Mouse (Mus musculus) B cell, adult 67 days (primary cell): Measurements from ENCODE around the gene Atp5c1. TPM values are rescaled to one million over a fixed set of nuclear protein-coding genes. Genes with fewer than 3 reads are reported as not detected.

Experiments used
- total RNA-seq, 2 experiments: library from RNA; stranded (reverse); gene quantifications; 4 replicates each; pipeline ENCODE4 v1.2.4; 2023

Gene Atp5c1
- total RNA-seq = 100 to 1,000 TPM; 109 to 126 TPM

DNA sequence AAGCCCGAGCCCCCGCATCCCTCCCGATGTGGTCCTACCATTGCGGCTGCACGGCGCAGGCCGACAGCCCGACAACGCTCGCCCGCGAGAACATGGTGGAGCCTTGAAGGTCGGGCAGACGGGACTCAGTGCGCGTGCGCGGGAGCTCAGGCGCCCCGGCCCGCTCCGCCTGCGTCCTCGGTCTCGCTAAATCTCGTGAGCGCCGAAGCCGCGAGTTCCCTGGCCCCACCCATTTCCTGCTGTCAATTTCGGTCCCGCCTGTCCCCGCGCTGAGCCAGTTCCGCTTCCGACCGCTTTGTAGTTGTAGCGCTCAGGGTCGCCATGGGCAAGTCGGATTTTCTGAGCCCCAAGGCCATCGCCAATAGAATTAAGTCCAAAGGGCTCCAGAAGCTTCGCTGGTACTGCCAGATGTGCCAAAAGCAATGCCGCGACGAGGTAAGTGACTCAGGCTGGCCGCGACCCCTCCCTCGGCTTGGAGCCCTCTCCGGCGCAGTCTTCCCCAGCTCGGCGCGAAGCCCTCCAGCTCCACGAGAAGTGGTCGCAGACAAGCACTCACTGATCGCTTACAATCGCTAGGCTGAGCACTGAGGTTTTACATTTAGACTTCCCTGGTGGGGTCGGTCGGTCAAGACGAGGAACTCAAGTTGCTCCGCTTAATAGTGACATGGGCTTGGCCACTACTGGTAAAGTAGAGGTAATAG lies at the start of gene Atp5c1, which contains the start of gene Kin:
Gene Atp5c1, minus strand, starts transcription at position 201 of the 701 bp plus-strand sequence.
Gene Kin, plus strand, starts transcription at position 284 of the 701 bp plus-strand sequence.

DNA sequence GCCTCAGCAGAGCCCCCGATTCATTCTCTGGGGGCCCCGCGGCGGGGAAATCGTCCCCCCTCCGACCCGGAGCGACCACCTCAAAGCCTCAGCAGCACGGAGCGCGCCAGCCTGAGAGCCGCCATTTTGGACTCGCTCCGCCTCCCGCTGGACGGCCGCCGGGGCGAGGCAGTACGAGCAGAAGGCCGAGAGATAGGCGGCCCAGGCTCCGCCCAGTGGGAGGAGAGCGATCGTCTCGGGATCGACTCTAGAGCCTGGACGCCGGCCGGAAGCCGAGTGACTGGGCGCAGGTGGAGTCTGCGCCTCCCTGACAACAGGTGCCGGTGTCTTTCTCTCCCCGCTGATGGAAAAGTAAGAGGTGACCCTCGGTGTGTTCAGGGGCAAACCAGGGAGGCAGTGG lies 31.8 kb downstream of the Atp5c1 start, which contains the start of gene Taf3:
Gene Taf3, minus strand, starts transcription at position 136 of the 400 bp plus-strand sequence.

Other genes with a start within 250 kb of the Atp5c1 start
- gene 4930412O13Rik, start 199.3 kb downstream of the Atp5c1 start, total RNA-seq = not detected
- not detected for gene 9230102O04Rik, start 191.0 kb downstream of the Atp5c1 start, total RNA-seq
- under 1 TPM in 1 of 2 experiments, not detected in 1; 0.38 TPM for gene Gata3, start 190.5 kb downstream of the Atp5c1 start, total RNA-seq
- 10 to 100 TPM; 24.3 to 24.6 TPM for gene Taf3, start 31.9 kb downstream of the Atp5c1 start, total RNA-seq
- gene Kin, start 83 bp upstream of the Atp5c1 start, total RNA-seq = 10 to 100 TPM; 22.5 to 27.1 TPM
- gene Itih2, start 50.9 kb upstream of the Atp5c1 start, total RNA-seq = not detected
- gene Itih5, start 73.1 kb upstream of the Atp5c1 start, total RNA-seq = 1 to 10 TPM; 2.1 to 2.7 TPM